Mouse (Mus musculus) forebrain, embryonic 15.5 days (tissue): Measurements from ENCODE around the gene Taf6l. TPM values are rescaled to one million over a fixed set of nuclear protein-coding genes. Genes with fewer than 3 reads are reported as not detected.

Experiments used
- ATAC-seq: fragments of 200-750 bp; cut with Nextera tagmentation; replicated peaks from 2 replicates; pipeline ENCODE4 v1.8.0; 2017; ENCODE audit warnings: mild to moderate bottlenecking, moderate TSS enrichment, moderate library complexity
- H3K27ac ChIP-seq: fragments of 300-500 bp; sonication (generic); replicated peaks from 2 replicates; pipeline ENCODE4 v1.5.1; 2015; ENCODE audit warnings: mild to moderate bottlenecking, inconsistent platforms
- H3K27me3 ChIP-seq: fragments of 300-500 bp; sonication (generic); 2 replicates; pipeline ENCODE4 v1.6.1; 2015; ENCODE audit warnings: inconsistent platforms
- H3K36me3 ChIP-seq: fragments of 300-500 bp; sonication (generic); 2 replicates; pipeline ENCODE4 v1.6.1; 2015; ENCODE audit warnings: mild to moderate bottlenecking, inconsistent platforms
- H3K4me1 ChIP-seq: fragments of 300-500 bp; sonication (generic); 2 replicates; pipeline ENCODE4 v1.6.1; 2015; ENCODE audit warnings: inconsistent platforms
- H3K4me2 ChIP-seq: fragments of 300-500 bp; sonication (generic); replicated peaks from 2 replicates; pipeline ENCODE4 v1.6.1; 2015; ENCODE audit warnings: mild to moderate bottlenecking, inconsistent platforms
- H3K4me3 ChIP-seq: fragments of 300-500 bp; sonication (generic); 2 replicates; pipeline ENCODE4 v1.5.1; 2015; ENCODE audit warnings: mild to moderate bottlenecking, inconsistent platforms
- H3K9ac ChIP-seq: fragments of 300-500 bp; sonication (generic); replicated peaks from 2 replicates; pipeline ENCODE4 v1.6.1; 2015; ENCODE audit warnings: mild to moderate bottlenecking, inconsistent platforms
- H3K9me3 ChIP-seq: fragments of 300-500 bp; sonication (generic); 2 replicates; pipeline ENCODE4 v1.6.1; 2016; ENCODE audit warnings: inconsistent platforms
- WGBS: fragments of 180-500 bp; shearing (Covaris S2); methylation state at CpG from one replicate; pipeline ENCODE4 v1.1.7; 2015; ENCODE audit warnings: mixed read lengths; 5-methylcytosine and 5-hydroxymethylcytosine counted together
- microRNA-seq: library from miRNA; unstranded; fragments of <30 nt; microRNA quantifications from one replicate; pipeline ENCODE4, GENCODE M21; 2016
- polyA plus RNA-seq: library from polyadenylated mRNA; unstranded; fragments of >200 nt; fragmentation: Nextera tagmentation; extraction: Ambion mirVana; gene quantifications from 2 replicates; pipeline ENCODE4 v1.2.1, GENCODE M21; 2015

Taf6l gene
- polyA plus RNA-seq, 1 experiment from 2014 or later: 32.2 TPM

DNA sequence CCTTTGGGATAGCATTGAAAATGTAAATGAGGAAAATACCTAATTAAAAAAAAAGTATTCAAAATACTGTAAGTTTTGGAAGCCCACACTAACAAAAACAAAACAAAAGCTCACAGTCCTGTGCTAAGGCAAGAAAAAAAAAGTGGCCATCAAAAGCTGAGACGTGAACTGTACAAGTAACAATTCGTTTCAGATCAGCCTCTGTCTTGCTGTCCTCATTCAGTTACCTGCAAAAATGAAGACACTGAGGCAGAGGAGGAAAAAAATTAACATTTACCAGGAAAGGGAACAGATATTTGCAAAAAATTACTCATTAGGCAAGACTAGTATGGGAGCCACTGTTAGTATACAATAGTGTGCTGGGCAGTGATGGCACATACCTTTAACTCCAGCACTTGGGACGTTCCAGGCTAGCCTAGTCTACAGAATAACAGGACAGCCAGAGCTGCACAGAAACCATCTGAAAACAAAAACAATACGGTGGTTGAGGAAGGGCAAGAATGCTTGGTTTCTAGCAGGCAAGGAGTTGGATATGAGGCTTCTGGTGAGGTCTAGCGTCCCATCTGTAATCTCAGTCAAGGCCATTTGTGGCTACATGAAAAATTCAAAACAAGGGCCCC lies 58.6 kb downstream of the Taf6l start:
- 26% methylated on average over 5 of the region's 5 CpGs for WGBS
- Histone ChIP-seq H3K4me3 (no peak overlapping the region), H3K9ac (no peak overlapping the region), H3K4me2 (no peak overlapping the region), H3K4me1 (peaks cover 25% of the 10 kb centered on the region), H3K9me3 (no peaks in the 10 kb centered on the region), H3K36me3 (peaks cover 26% of the 10 kb centered on the region), H3K27ac (no peak overlapping the region), H3K27me3 (no peaks in the 10 kb centered on the region)
- ATAC-seq: no peak

GRCm38 (mm10) chr19:8726609-8727390 lies 59.4 kb downstream of the Taf6l start:
- Histone ChIP-seq H3K4me2 (no peak overlapping the region), H3K27me3 (no peaks in the 10 kb centered on the region), H3K27ac (no peak overlapping the region), H3K9me3 (no peaks in the 10 kb centered on the region), H3K4me1 (peaks cover 32% of the 10 kb centered on the region), H3K9ac (no peak overlapping the region), H3K4me3 (no peak overlapping the region), H3K36me3 (peaks cover 26% of the 10 kb centered on the region)
- 23% methylated on average over 3 of the region's 3 CpGs for WGBS
- no peak for ATAC-seq

DNA sequence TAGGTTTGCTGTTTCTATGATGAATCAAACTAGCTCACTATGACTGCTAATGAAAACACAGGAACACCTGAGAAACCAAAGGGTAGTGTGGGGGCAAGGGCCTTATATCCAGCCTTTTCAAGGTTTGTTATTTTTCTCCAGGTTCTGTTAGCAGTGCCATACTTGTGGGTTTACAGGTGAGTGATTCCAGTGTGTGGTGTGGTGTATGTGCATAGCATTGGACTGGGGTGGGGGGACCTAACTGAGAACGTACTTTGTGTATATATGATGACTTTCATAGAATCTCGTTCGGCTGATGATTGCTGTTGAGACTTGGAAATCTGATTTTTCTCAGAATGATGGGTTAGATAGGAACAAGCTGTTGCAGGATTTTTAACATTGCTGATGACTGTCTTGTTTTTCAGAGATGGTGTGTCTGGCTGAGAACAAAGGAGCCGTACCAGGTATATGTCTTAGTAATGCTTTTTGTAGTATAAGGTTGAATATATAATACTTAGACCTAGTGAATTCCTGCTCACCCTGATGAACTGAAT lies 61.1 kb downstream of the Taf6l start:
- H3K4me3 ChIP-seq: peak overlapping the region; percentile 78
- peaks cover 26% of the 10 kb centered on the region for H3K36me3 ChIP-seq
- no peaks in the 10 kb centered on the region for H3K27me3 ChIP-seq
- 52% methylated on average over 4 of the region's 4 CpGs for WGBS
- H3K9ac ChIP-seq: peak overlapping the region; percentile 93
- no peak for ATAC-seq
- 0 out of 2 replicates have a peak overlapping the region, but pooled peaks have one; percentile 17 for H3K27ac ChIP-seq
- peak overlapping the region; percentile 61 for H3K4me2 ChIP-seq
- H3K4me1 ChIP-seq: peaks cover 39% of the 10 kb centered on the region
- no peaks in the 10 kb centered on the region for H3K9me3 ChIP-seq

Small RNAs within 50 kb of the gene (microRNA-seq; reads per million reads assigned to microRNA genes)
- gene Mir6992: not detected

Other genes starting within 250 kb of the Taf6l start
- gene Slc22a8, start 195.2 kb downstream of the Taf6l start, polyA plus RNA-seq: 5.5 and 6.1 TPM in 2 replicates
- 6.6 and 7.8 TPM in 2 replicates for gene Slc22a6, start 168.4 kb downstream of the Taf6l start, polyA plus RNA-seq
- 5.1 and 5.4 TPM in 2 replicates for gene Chrm1, start 122.6 kb downstream of the Taf6l start, polyA plus RNA-seq
- gene Slc3a2, start 63.0 kb downstream of the Taf6l start, polyA plus RNA-seq: 164 and 171 TPM in 2 replicates
- 96.5 and 97.4 TPM in 2 replicates for gene Wdr74, start 50.6 kb downstream of the Taf6l start, polyA plus RNA-seq
- gene 1700092M07Rik, start 45.7 kb downstream of the Taf6l start, polyA plus RNA-seq: 1.5 and 2.5 TPM in 2 replicates
- 130 and 133 TPM in 2 replicates for gene Stx5a, start 45.0 kb downstream of the Taf6l start, polyA plus RNA-seq
- gene Nxf1, start 29.3 kb downstream of the Taf6l start, polyA plus RNA-seq: 187 and 192 TPM in 2 replicates
- gene Tmem223, start 15.4 kb downstream of the Taf6l start, polyA plus RNA-seq: 249 and 250 TPM in 2 replicates
- 27.4 and 33.9 TPM in 2 replicates for gene Tmem179b, start 11.9 kb downstream of the Taf6l start, polyA plus RNA-seq
- 162 and 169 TPM in 2 replicates for gene Polr2g, start 12.2 kb upstream of the Taf6l start, polyA plus RNA-seq
- 8.3 and 9.6 TPM in 2 replicates for gene Zbtb3, start 16.1 kb upstream of the Taf6l start, polyA plus RNA-seq
- gene Ttc9c, start 32.9 kb upstream of the Taf6l start, polyA plus RNA-seq: 68.4 and 72.7 TPM in 2 replicates
- gene Hnrnpul2, start 33.6 kb upstream of the Taf6l start, polyA plus RNA-seq: 5.9 and 6.1 TPM in 2 replicates
- not detected in 2 replicates for gene AC129217.1, start 43.4 kb upstream of the Taf6l start, polyA plus RNA-seq
- 80.7 and 85.2 TPM in 2 replicates for gene Bscl2, start 51.0 kb upstream of the Taf6l start, polyA plus RNA-seq
- gene Gng3, start 52.8 kb upstream of the Taf6l start, polyA plus RNA-seq: 272 and 281 TPM in 2 replicates
- gene Lrrn4cl, start 64.4 kb upstream of the Taf6l start, polyA plus RNA-seq: 0.53 and 0.60 TPM in 2 replicates
- 178 and 181 TPM in 2 replicates for gene Ubxn1, start 85.1 kb upstream of the Taf6l start, polyA plus RNA-seq
- 55.4 and 61.8 TPM in 2 replicates for gene Uqcc3, start 94.5 kb upstream of the Taf6l start, polyA plus RNA-seq
- 59.1 and 74.7 TPM in 2 replicates for gene Lbhd1, start 97.3 kb upstream of the Taf6l start, polyA plus RNA-seq
- gene Gm49403, start 97.5 kb upstream of the Taf6l start, polyA plus RNA-seq: not detected in 2 replicates
- 53.9 and 55.0 TPM in 2 replicates for gene 1810009A15Rik, start 102.4 kb upstream of the Taf6l start, polyA plus RNA-seq
- gene Gm49416, start 102.5 kb upstream of the Taf6l start, polyA plus RNA-seq: 0.25 TPM in 1 of 2 replicates, not detected in the other
- 42.0 and 43.7 TPM in 2 replicates for gene Ints5, start 106.6 kb upstream of the Taf6l start, polyA plus RNA-seq
- gene Ganab, start 111.7 kb upstream of the Taf6l start, polyA plus RNA-seq: 88.1 and 89.6 TPM in 2 replicates
- gene B3gat3, start 134.0 kb upstream of the Taf6l start, polyA plus RNA-seq: 78.9 and 81.0 TPM in 2 replicates
- 0.87 and 1.5 TPM in 2 replicates for gene Rom1, start 142.9 kb upstream of the Taf6l start, polyA plus RNA-seq
- 10.4 and 11.7 TPM in 2 replicates for gene Eml3, start 143.1 kb upstream of the Taf6l start, polyA plus RNA-seq
- gene Mta2, start 155.5 kb upstream of the Taf6l start, polyA plus RNA-seq: 171 and 175 TPM in 2 replicates
- gene Tut1, start 167.4 kb upstream of the Taf6l start, polyA plus RNA-seq: 34.1 and 34.7 TPM in 2 replicates
- gene Eef1g, start 180.6 kb upstream of the Taf6l start, polyA plus RNA-seq: 336 and 348 TPM in 2 replicates
- gene Ahnak, start 202.9 kb upstream of the Taf6l start, polyA plus RNA-seq: 2.6 and 3.7 TPM in 2 replicates